Mouse (Mus musculus) MEL (cell line): ENCODE measurements at regions not wholly inside any gene's neighbourhood (a gene's known extent, or its start where the extent isn't known, plus 50 kb on each side); places are given as distances from the start of the nearest gene placed in this dataset.

Source experiments
- DNase-seq: peaks from one replicate; pipeline ENCODE4 v3.0.0; 2011; ENCODE audit warnings: low read depth, low spot score
- H3K27ac ChIP-seq: 2 replicates; pipeline ENCODE4 v1.5.1; 2012; ENCODE audit warnings: low read depth, mild to moderate bottlenecking, control low read depth, low read length, moderate library complexity; ENCODE audit not compliant: control insufficient read depth
- H3K27me3 ChIP-seq, 2 experiments: fragments of 150-350 bp in 1 of 2; sonication (generic) in 1 of 2; 2 replicates each; pipeline ENCODE4 v1.6.1; 2012; ENCODE audit warnings: low read length in 2 of 2, mild to moderate bottlenecking in 2 of 2, improper control_type of control experiment in 1 of 2, moderate library complexity in 1 of 2; ENCODE audit not compliant: insufficient read depth in 2 of 2, control insufficient read depth in 1 of 2
- H3K36me3 ChIP-seq, 2 experiments: 2 replicates each; pipeline ENCODE4 v1.6.1; 2012 to 2014; ENCODE audit warnings: low read length in 2 of 2, improper control_type of control experiment in 1 of 2, inconsistent platforms in 1 of 2, mild to moderate bottlenecking in 1 of 2; ENCODE audit not compliant: insufficient read depth in 2 of 2, control insufficient read depth in 1 of 2
- H3K4me1 ChIP-seq, 2 experiments: fragments of 150-350 bp in 1 of 2; sonication (generic) in 1 of 2; 2 replicates each; pipeline ENCODE4 v1.6.1; 2012; ENCODE audit warnings: low read length in 2 of 2, improper control_type of control experiment in 1 of 2, mild to moderate bottlenecking in 1 of 2; ENCODE audit not compliant: insufficient read depth in 2 of 2, control insufficient read depth in 1 of 2
- H3K4me3 ChIP-seq, 2 experiments: fragments of 150-350 bp in 1 of 2; sonication (generic) in 1 of 2; 2 replicates each; pipeline ENCODE4 v1.5.1; 2012; ENCODE audit warnings: low read depth in 2 of 2, low read length in 2 of 2, mild to moderate bottlenecking in 2 of 2, moderate library complexity in 2 of 2, control low read depth in 1 of 2, improper control_type of control experiment in 1 of 2; ENCODE audit not compliant: control insufficient read depth in 1 of 2, insufficient read depth in 1 of 2
- H3K79me2 ChIP-seq: 2 replicates; pipeline ENCODE4 v1.6.1; 2012; ENCODE audit warnings: mild to moderate bottlenecking, low read length, moderate library complexity; ENCODE audit not compliant: control insufficient read depth, poor library complexity, insufficient read depth
- H3K9ac ChIP-seq: 2 replicates; pipeline ENCODE4 v1.6.1; 2012; ENCODE audit warnings: low read depth, mild to moderate bottlenecking, control low read depth, low read length, moderate library complexity; ENCODE audit not compliant: control insufficient read depth, poor library complexity, severe bottlenecking
- H3K9me3 ChIP-seq: fragments of 150-350 bp; sonication (generic); replicated peaks from 2 replicates; pipeline ENCODE4 v1.6.1; 2012; ENCODE audit warnings: mild to moderate bottlenecking, low read length, improper control_type of control experiment, moderate library complexity; ENCODE audit not compliant: insufficient read depth
- BHLHE40 ChIP-seq: IDR thresholded peaks from 2 replicates; pipeline ENCODE4 v1.6.1; 2012; ENCODE audit warnings: low read depth, mild to moderate bottlenecking, inconsistent platforms, low read length, improper control_type of control experiment, borderline replicate concordance
- CHD1 ChIP-seq: IDR thresholded peaks from 2 replicates; pipeline ENCODE4 v1.6.1; 2012; ENCODE audit warnings: low read depth, mild to moderate bottlenecking, inconsistent platforms, low read length, improper control_type of control experiment
- CHD2 ChIP-seq: IDR thresholded peaks from 2 replicates; pipeline ENCODE4 v1.6.1; 2011; ENCODE audit warnings: low read length, improper control_type of control experiment
- E2F4 ChIP-seq: IDR thresholded peaks from 2 replicates; pipeline ENCODE4 v1.6.1; 2011; ENCODE audit warnings: low read depth, low read length, improper control_type of control experiment, borderline replicate concordance
- ELF1 ChIP-seq: IDR thresholded peaks from 2 replicates; pipeline ENCODE4 v1.6.1; 2014; ENCODE audit warnings: low read depth, mild to moderate bottlenecking, inconsistent platforms, low read length, improper control_type of control experiment, moderate library complexity
- EP300 ChIP-seq, 2 experiments: IDR thresholded peaks; 2 replicates each; pipeline ENCODE4 v1.6.1; 2011; ENCODE audit warnings: improper control_type of control experiment in 2 of 2, low read length in 2 of 2, low read depth in 1 of 2, mild to moderate bottlenecking in 1 of 2
- ETS1 ChIP-seq: IDR thresholded peaks from 2 replicates; pipeline ENCODE4 v1.6.1; 2012; ENCODE audit warnings: low read depth, mild to moderate bottlenecking, inconsistent platforms, low read length, improper control_type of control experiment, moderate library complexity
- GABPA ChIP-seq: IDR thresholded peaks from 2 replicates; pipeline ENCODE4 v1.6.1; 2012; ENCODE audit warnings: low read depth, mild to moderate bottlenecking, inconsistent platforms, low read length, improper control_type of control experiment, moderate library complexity
- GATA1 ChIP-seq: IDR thresholded peaks from 2 replicates; pipeline ENCODE4 v1.6.1; 2011; ENCODE audit warnings: low read depth, low read length, improper control_type of control experiment
- HCFC1 ChIP-seq: IDR thresholded peaks from 2 replicates; pipeline ENCODE4 v1.6.1; 2012; ENCODE audit warnings: low read depth, mild to moderate bottlenecking, inconsistent platforms, low read length, improper control_type of control experiment, moderate library complexity
- JUND ChIP-seq: IDR thresholded peaks from 2 replicates; pipeline ENCODE4 v1.6.1; 2011; ENCODE audit warnings: low read depth, mild to moderate bottlenecking, improper control_type of control experiment, low read length
- KAT2A ChIP-seq: conservative IDR thresholded peaks from 2 replicates; pipeline ENCODE4 v1.6.1; 2012; ENCODE audit warnings: low read depth, low read length, improper control_type of control experiment, inconsistent platforms
- MAFK ChIP-seq: IDR thresholded peaks from 2 replicates; pipeline ENCODE4 v1.6.1; 2011; ENCODE audit warnings: low read depth, mild to moderate bottlenecking, low read length, improper control_type of control experiment, borderline replicate concordance
- MAZ ChIP-seq: IDR thresholded peaks from 2 replicates; pipeline ENCODE4 v1.6.1; 2012; ENCODE audit warnings: low read depth, mild to moderate bottlenecking, inconsistent platforms, low read length, improper control_type of control experiment
- MEF2A ChIP-seq: IDR thresholded peaks from 2 replicates; pipeline ENCODE4 v1.6.1; 2014; ENCODE audit warnings: low read depth, mild to moderate bottlenecking, inconsistent platforms, low read length, improper control_type of control experiment; ENCODE audit not compliant: poor library complexity, insufficient replicate concordance, severe bottlenecking; ENCODE audit errors: extremely low read depth
- MXI1 ChIP-seq: IDR thresholded peaks from 2 replicates; pipeline ENCODE4 v1.6.1; 2011; ENCODE audit warnings: mild to moderate bottlenecking, low read depth, low read length, improper control_type of control experiment
- MYB ChIP-seq: IDR thresholded peaks from 2 replicates; pipeline ENCODE4 v1.6.1; 2011; ENCODE audit warnings: mild to moderate bottlenecking, low read depth, low read length, improper control_type of control experiment
- MYC ChIP-seq: IDR thresholded peaks from 2 replicates; pipeline ENCODE4 v1.6.1; 2011; ENCODE audit warnings: low read depth, mild to moderate bottlenecking, low read length, improper control_type of control experiment, moderate library complexity
- NELFE ChIP-seq: IDR thresholded peaks from 2 replicates; pipeline ENCODE4 v1.6.1; 2011; ENCODE audit warnings: low read depth, low read length, improper control_type of control experiment
- NRF1 ChIP-seq: IDR thresholded peaks from 2 replicates; pipeline ENCODE4 v1.6.1; 2014; ENCODE audit warnings: low read depth, mild to moderate bottlenecking, inconsistent platforms, low read length, improper control_type of control experiment, moderate library complexity; ENCODE audit not compliant: poor library complexity, insufficient read depth, severe bottlenecking
- POLR2A ChIP-seq, 2 experiments: IDR thresholded peaks; 2 replicates each; pipeline ENCODE4 v1.6.1; 2011 to 2012; ENCODE audit warnings: low read length in 2 of 2, mild to moderate bottlenecking in 2 of 2, control low read depth in 1 of 2, improper control_type of control experiment in 1 of 2, low read depth in 1 of 2, moderate library complexity in 1 of 2; ENCODE audit not compliant: control insufficient read depth in 1 of 2, insufficient read depth in 1 of 2, poor library complexity in 1 of 2
- POLR2AphosphoS2 ChIP-seq: IDR thresholded peaks from 2 replicates; pipeline ENCODE4 v1.6.1; 2011; ENCODE audit warnings: low read length, improper control_type of control experiment
- POLR2AphosphoS5 ChIP-seq: IDR thresholded peaks from 2 replicates; pipeline ENCODE4 v1.6.1; 2012; ENCODE audit warnings: low read depth, borderline replicate concordance, mild to moderate bottlenecking, inconsistent platforms, low read length, moderate library complexity, mixed read lengths
- RAD21 ChIP-seq: IDR thresholded peaks from 2 replicates; pipeline ENCODE4 v1.6.1; 2011; ENCODE audit warnings: mild to moderate bottlenecking, low read depth, low read length, improper control_type of control experiment
- RCOR1 ChIP-seq: IDR thresholded peaks from 2 replicates; pipeline ENCODE4 v1.6.1; 2012; ENCODE audit warnings: low read depth, mild to moderate bottlenecking, inconsistent platforms, low read length, improper control_type of control experiment
- SIN3A ChIP-seq: IDR thresholded peaks from 2 replicates; pipeline ENCODE4 v1.6.1; 2012; ENCODE audit warnings: low read length, improper control_type of control experiment, inconsistent platforms
- SMC3 ChIP-seq: IDR thresholded peaks from 2 replicates; pipeline ENCODE4 v1.6.1; 2011; ENCODE audit warnings: low read depth, low read length, improper control_type of control experiment
- TAL1 ChIP-seq: IDR thresholded peaks from 2 replicates; pipeline ENCODE4 v1.6.1; 2012; ENCODE audit warnings: mild to moderate bottlenecking, inconsistent platforms, low read length, moderate library complexity, mixed read lengths
- TBP ChIP-seq: IDR thresholded peaks from 2 replicates; pipeline ENCODE4 v1.8.0; 2011; ENCODE audit warnings: low read depth, low read length, improper control_type of control experiment
- TCF12 ChIP-seq: IDR thresholded peaks from 2 replicates; pipeline ENCODE4 v1.6.1; 2014; ENCODE audit warnings: low read depth, mild to moderate bottlenecking, inconsistent platforms, low read length, improper control_type of control experiment, moderate library complexity
- UBTF ChIP-seq: IDR thresholded peaks from 2 replicates; pipeline ENCODE4 v1.6.1; 2012; ENCODE audit warnings: low read depth, mild to moderate bottlenecking, inconsistent platforms, low read length, improper control_type of control experiment, moderate library complexity, borderline replicate concordance; ENCODE audit not compliant: insufficient read depth
- USF2 ChIP-seq, 2 experiments: IDR thresholded peaks; 2 replicates each; pipeline ENCODE4 v1.6.1; 2011 to 2012; ENCODE audit warnings: improper control_type of control experiment in 2 of 2, low read length in 2 of 2, borderline replicate concordance in 1 of 2, inconsistent platforms in 1 of 2, low read depth in 1 of 2, mild to moderate bottlenecking in 1 of 2; ENCODE audit not compliant: insufficient read depth in 1 of 2
- ZC3H11A ChIP-seq: IDR thresholded peaks from 2 replicates; pipeline ENCODE4 v1.6.1; 2012; ENCODE audit warnings: low read depth, mild to moderate bottlenecking, inconsistent platforms, low read length, improper control_type of control experiment
- ZKSCAN1 ChIP-seq: IDR thresholded peaks from 2 replicates; pipeline ENCODE4 v1.6.1; 2012; ENCODE audit warnings: low read depth, mild to moderate bottlenecking, inconsistent platforms, low read length, improper control_type of control experiment, moderate library complexity
- ZMIZ1 ChIP-seq: IDR thresholded peaks from 2 replicates; pipeline ENCODE4 v1.6.1; 2012; ENCODE audit warnings: low read depth, mild to moderate bottlenecking, inconsistent platforms, low read length, improper control_type of control experiment, moderate library complexity
- ZNF384 ChIP-seq: IDR thresholded peaks from 2 replicates; pipeline ENCODE4 v1.6.1; 2012; ENCODE audit warnings: low read depth, mild to moderate bottlenecking, inconsistent platforms, low read length, improper control_type of control experiment

DNA sequence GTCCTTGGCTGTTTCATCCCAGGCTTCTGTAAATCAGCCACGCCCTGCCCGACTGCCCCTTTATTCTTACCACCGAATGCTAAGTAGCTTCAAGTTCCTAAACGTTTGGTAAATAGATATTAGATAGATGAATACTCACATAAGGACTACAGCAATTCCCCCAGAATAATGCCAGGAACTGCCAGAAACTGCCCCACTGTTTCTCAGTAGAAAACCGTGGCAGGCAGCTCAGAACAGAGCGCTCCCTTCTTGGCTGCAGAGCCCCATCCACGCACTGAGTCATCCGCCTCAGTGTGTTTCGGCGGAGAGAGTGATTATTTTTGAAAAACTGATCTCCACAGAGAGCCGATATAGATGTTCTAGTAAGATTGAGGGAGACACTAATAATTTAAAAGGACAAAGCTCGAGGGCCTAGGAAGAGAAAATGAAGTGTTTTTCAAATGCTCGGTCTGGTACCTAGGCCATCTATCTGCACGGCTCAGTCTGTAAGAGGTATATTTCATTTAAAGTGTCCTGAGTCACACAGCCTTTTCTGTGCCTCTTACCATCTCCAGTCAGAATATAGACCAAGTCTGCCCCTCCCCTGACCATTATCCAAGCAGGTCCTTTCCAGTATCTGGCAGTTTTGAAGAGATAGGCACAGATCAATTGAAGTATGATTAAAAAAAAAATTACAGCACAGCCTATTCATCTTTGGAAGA lies 94.4 kb upstream of the Gm47985 start:
- Histone ChIP-seq H3K9me3 (no peaks in the 10 kb centered on the region), H3K79me2 (no peaks in the 10 kb centered on the region; the same call in 1 of the 2 replicates), H3K36me3 (peaks cover 0 to 31% of the 10 kb centered on the region in 2 experiments; a peak in 2 of 4 replicates), H3K4me3 (peak overlapping the region; percentile 41 to 78), H3K9ac (peak overlapping the region; percentile 71), H3K27me3 (no peaks in the 10 kb centered on the region), H3K4me1 (peaks cover 19 to 30% of the 10 kb centered on the region in 2 experiments), H3K27ac (peak overlapping the region; percentile 90)
- DNase-seq: peak; percentile 67
- TF ChIP-seq KAT2A (no peak), POLR2A (IDR thresholded peaks at IDR 0.05; ENCODE audit: control insufficient read depth in 1 of 2, insufficient read depth in 1 of 2, low read depth in 1 of 2, low read length in 2 of 2, poor library complexity in 1 of 2) (no peak; a peak in 1 of 4 replicates), ELF1 (no peak), MYC (no peak), RCOR1 (no peak), NELFE (peak; percentile 50; the same call in 1 of the 2 replicates), GABPA (no peak), POLR2AphosphoS2 (no peak), POLR2AphosphoS5 (no peak), NRF1 (no peak), MYB (no peak), RAD21 (no peak), ETS1 (0 out of 2 replicates have a peak, but pooled peaks have one; percentile 9), TCF12 (peak; percentile 6; the same call in 1 of the 2 replicates), UBTF (no peak), MEF2A (no peak), ZC3H11A (no peak), ZKSCAN1 (no peak), TAL1 (no peak), CHD2 (no peak), HCFC1 (peak; percentile 13), E2F4 (no peak), USF2 (IDR thresholded peaks at IDR 0.05; ENCODE audit: borderline replicate concordance in 1 of 2, insufficient read depth in 1 of 2, low read depth in 1 of 2, low read length in 2 of 2) (no peak), CHD1 (no peak; the same call in 1 of the 2 replicates), BHLHE40 (no peak), EP300 (IDR thresholded peaks at IDR 0.05; ENCODE audit: low read depth in 1 of 2, low read length in 2 of 2) (no peak), MXI1 (peak; percentile 54; the same call in 1 of the 2 replicates), ZNF384 (peak; percentile 30), JUND (no peak), ZMIZ1 (no peak; the same call in 1 of the 2 replicates), GATA1 (peak; percentile 6; the same call in 1 of the 2 replicates), SIN3A (peak; percentile 25; the same call in 1 of the 2 replicates), MAFK (no peak), TBP (0 out of 2 replicates have a peak, but pooled peaks have one; percentile 7), SMC3 (no peak), MAZ (0 out of 2 replicates have a peak, but pooled peaks have one; percentile 13)
